Mouse (Mus musculus): ENCODE measurements around the gene Etv2.

The Etv2 gene

GRCm38 (mm10) chr7:30635752-30636151 is at the start of gene Etv2:
Etv2 (minus strand) TSS chr7:30635852.
- DNase-seq (ENCODE audit: low read depth, low spot score) = no peak

GRCm38 (mm10) chr7:30683425-30683824 is 47.8 kb upstream of the Etv2 start:
- no peak for DNase-seq (ENCODE audit: low read depth, low spot score)

GRCm38 (mm10) chr7:30681897-30682296 is 46.2 kb upstream of the Etv2 start:
- no peak for DNase-seq (ENCODE audit: low read depth, low spot score)

- DNase-seq (ENCODE audit: low read depth, low spot score) = no peak
Measured at GRCm38 (mm10) chr7:30678263-30678975, 42.8 kb upstream of the Etv2 start.

- no peak for DNase-seq (ENCODE audit: low read depth, low spot score)
Measured at GRCm38 (mm10) chr7:30671480-30671879, 35.8 kb upstream of the Etv2 start, which contains the start of gene Pmis2. Pmis2 (minus strand) TSS chr7:30671605.

GRCm38 (mm10) chr7:30669229-30669628 is 33.6 kb upstream of the Etv2 start:
- peak; percentile 46 for DNase-seq (ENCODE audit: low read depth, low spot score)

GRCm38 (mm10) chr7:30665321-30665720 is 29.7 kb upstream of the Etv2 start:
- DNase-seq (ENCODE audit: low read depth, low spot score) = no peak

GRCm38 (mm10) chr7:30664529-30665200 is 29.0 kb upstream of the Etv2 start, which contains the start of gene Haus5:
Haus5 (minus strand) TSS chr7:30664994.
- peak; percentile 95 for DNase-seq (ENCODE audit: low read depth, low spot score)

- DNase-seq (ENCODE audit: low read depth, low spot score) = peak; percentile 98
Measured at GRCm38 (mm10) chr7:30649591-30650540, 14.2 kb upstream of the Etv2 start, which contains the start of gene Rbm42. Rbm42 (minus strand) TSS chr7:30650317.

GRCm38 (mm10) chr7:30639083-30639482 is 3.4 kb upstream of the Etv2 start:
- DNase-seq (ENCODE audit: low read depth, low spot score) = no peak

- DNase-seq (ENCODE audit: low read depth, low spot score) = no peak
Measured at GRCm38 (mm10) chr7:30636395-30636794, 743 bp upstream of the Etv2 start.

- peak; percentile 84 for DNase-seq (ENCODE audit: low read depth, low spot score)
Measured at GRCm38 (mm10) chr7:30634621-30635020, 1.0 kb downstream of the Etv2 start.

GRCm38 (mm10) chr7:30633762-30634412 is 1.8 kb downstream of the Etv2 start:
- no peak for DNase-seq (ENCODE audit: low read depth, low spot score)

GRCm38 (mm10) chr7:30629013-30629412 is 6.6 kb downstream of the Etv2 start:
- DNase-seq (ENCODE audit: low read depth, low spot score) = no peak

GRCm38 (mm10) chr7:30626647-30627046 is 9.0 kb downstream of the Etv2 start:
- DNase-seq (ENCODE audit: low read depth, low spot score) = no peak

GRCm38 (mm10) chr7:30625530-30626384 is 9.9 kb downstream of the Etv2 start, which contains the start of gene Cox6b1:
Cox6b1 (minus strand) TSS chr7:30626151.
- peak; percentile 91 for DNase-seq (ENCODE audit: low read depth, low spot score)

GRCm38 (mm10) chr7:30619202-30619601 is 16.4 kb downstream of the Etv2 start:
- DNase-seq (ENCODE audit: low read depth, low spot score) = no peak

GRCm38 (mm10) chr7:30618658-30619057 is 17.0 kb downstream of the Etv2 start:
- no peak for DNase-seq (ENCODE audit: low read depth, low spot score)

- DNase-seq (ENCODE audit: low read depth, low spot score) = no peak
Measured at GRCm38 (mm10) chr7:30615049-30615760, 20.4 kb downstream of the Etv2 start.

- DNase-seq (ENCODE audit: low read depth, low spot score) = no peak
Measured at GRCm38 (mm10) chr7:30614454-30614853, 21.2 kb downstream of the Etv2 start.

Measured in mesoderm, embryonic 11.5 days (tissue).